Mouse (Mus musculus): ENCODE data around the gene Ccdc170.

- TF ChIP-seq CTCF (IDR thresholded peaks at IDR 0.05; ENCODE audit: insufficient read depth, low read depth, low read length), result no peak
- no peak for TF ChIP-seq POLR2A (IDR thresholded peaks at IDR 0.05; ENCODE audit: insufficient read depth, low read depth, low read length)
Measured at GRCm38 (mm10) chr10:4528043-4528442, 45.7 kb downstream of the Ccdc170 start.
